Mouse (Mus musculus) neural tube, embryonic 15.5 days (tissue): Measurements from ENCODE around the gene Rasip1. TPM values are rescaled to one million over a fixed set of nuclear protein-coding genes. Genes with fewer than 3 reads are reported as not detected.

Experiments used
- ATAC-seq: fragments of 200-750 bp; cut with Nextera tagmentation; 2 replicates; pipeline ENCODE4 v1.8.0; 2017; ENCODE audit warnings: mild to moderate bottlenecking, moderate TSS enrichment, moderate library complexity; ENCODE audit not compliant: low FRiP score
- H3K27ac ChIP-seq: fragments of 300-500 bp; sonication (generic); replicated peaks from 2 replicates; pipeline ENCODE4 v1.5.1; 2015; ENCODE audit warnings: mild to moderate bottlenecking, inconsistent platforms
- H3K27me3 ChIP-seq: fragments of 300-500 bp; sonication (generic); replicated peaks from 2 replicates; pipeline ENCODE4 v1.6.1; 2015; ENCODE audit warnings: inconsistent platforms
- H3K36me3 ChIP-seq: fragments of 300-500 bp; sonication (generic); 2 replicates; pipeline ENCODE4 v1.6.1; 2015; ENCODE audit warnings: inconsistent platforms
- H3K4me1 ChIP-seq: fragments of 300-500 bp; sonication (generic); 2 replicates; pipeline ENCODE4 v1.6.1; 2015; ENCODE audit warnings: inconsistent platforms
- H3K4me2 ChIP-seq: fragments of 300-500 bp; sonication (generic); 2 replicates; pipeline ENCODE4 v1.6.1; 2015; ENCODE audit warnings: inconsistent platforms, mild to moderate bottlenecking, moderate library complexity
- H3K4me3 ChIP-seq: fragments of 300-500 bp; sonication (generic); replicated peaks from 2 replicates; pipeline ENCODE4 v1.5.1; 2015; ENCODE audit warnings: mild to moderate bottlenecking, inconsistent platforms
- H3K9ac ChIP-seq: fragments of 300-500 bp; sonication (generic); replicated peaks from 2 replicates; pipeline ENCODE4 v1.6.1; 2015; ENCODE audit warnings: mild to moderate bottlenecking, inconsistent platforms
- H3K9me3 ChIP-seq: fragments of 300-500 bp; sonication (generic); replicated peaks from 2 replicates; pipeline ENCODE4 v1.6.1; 2016; ENCODE audit warnings: inconsistent platforms
- WGBS: fragments of 180-500 bp; shearing (Covaris S2); methylation state at CpG from one replicate; pipeline ENCODE4 v1.1.7; 2015; ENCODE audit warnings: mixed read lengths; 5-methylcytosine and 5-hydroxymethylcytosine counted together
- polyA plus RNA-seq: library from polyadenylated mRNA; unstranded; fragments of >200 nt; fragmentation: Nextera tagmentation; extraction: Ambion mirVana; gene quantifications from 2 replicates; pipeline ENCODE4 v1.2.1, GENCODE M21; 2015

Rasip1 gene
- polyA plus RNA-seq, 1 experiment from 2014 or later: 17.6 TPM

DNA sequence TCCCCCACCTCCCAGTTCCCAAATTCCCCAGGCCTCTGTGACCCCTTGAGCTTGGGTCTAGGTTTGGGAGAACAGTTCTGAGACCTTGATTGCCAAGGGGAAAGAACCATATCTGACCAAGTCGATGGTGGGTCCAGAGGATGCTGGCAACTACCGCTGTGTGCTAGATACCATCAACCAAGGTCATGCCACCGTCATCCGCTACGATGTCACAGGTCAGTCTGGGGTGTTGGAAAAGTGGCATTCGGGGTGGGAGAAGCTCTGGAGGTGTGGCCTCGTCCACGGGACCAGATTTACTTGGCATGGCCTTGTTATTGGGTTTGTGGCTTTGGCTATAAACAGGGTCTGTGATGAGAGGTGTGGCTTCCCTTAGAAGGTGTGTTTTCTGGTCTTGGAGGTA is 1.8 kb upstream of the Rasip1 start:
- ATAC-seq: no peak
- 93% methylated on average over 8 of the region's 8 CpGs for WGBS
- Histone ChIP-seq H3K4me2 (no peak overlapping the region), H3K27me3 (no peaks in the 10 kb centered on the region), H3K4me3 (no peak overlapping the region), H3K36me3 (no peaks in the 10 kb centered on the region), H3K27ac (no peak overlapping the region), H3K9me3 (no peaks in the 10 kb centered on the region), H3K4me1 (peaks cover 16% of the 10 kb centered on the region), H3K9ac (no peak overlapping the region)

DNA sequence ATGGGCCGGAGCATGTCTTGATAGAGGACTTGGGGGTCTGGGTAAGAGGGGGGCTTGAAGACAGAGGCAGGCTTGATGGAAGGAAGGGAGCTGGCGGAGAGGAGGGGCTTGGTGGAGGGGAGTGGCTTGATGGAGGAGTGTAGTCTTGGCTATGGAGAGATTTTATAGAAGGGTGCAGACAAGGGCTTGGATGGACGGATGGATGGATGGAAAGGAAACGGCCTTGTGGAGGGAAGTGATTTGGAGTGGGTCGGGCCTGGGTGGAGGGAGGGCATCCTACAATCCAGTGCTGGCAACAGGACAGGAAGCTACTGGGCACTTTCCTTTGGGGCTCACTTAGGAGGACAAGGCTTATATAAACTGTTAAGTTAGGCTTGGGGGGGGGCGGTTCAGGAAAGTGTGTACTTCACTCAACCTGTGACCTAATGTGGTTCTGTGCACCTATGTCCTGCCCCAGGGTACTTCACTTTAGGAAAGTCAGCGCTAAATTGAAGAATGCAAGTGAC is 664 bp upstream of the Rasip1 start:
- H3K4me3 ChIP-seq: no peak overlapping the region
- no peak overlapping the region for H3K4me2 ChIP-seq
- no peaks in the 10 kb centered on the region for H3K36me3 ChIP-seq
- ATAC-seq: no peak
- H3K27me3 ChIP-seq: 0 out of 2 replicates have a peak, but pooled peaks cover 2% of the 10 kb centered on the region
- H3K27ac ChIP-seq: no peak overlapping the region
- 93% methylated on average over 7 of the region's 7 CpGs for WGBS
- H3K9me3 ChIP-seq: no peaks in the 10 kb centered on the region
- no peak overlapping the region for H3K9ac ChIP-seq
- H3K4me1 ChIP-seq: peaks cover 16% of the 10 kb centered on the region

DNA sequence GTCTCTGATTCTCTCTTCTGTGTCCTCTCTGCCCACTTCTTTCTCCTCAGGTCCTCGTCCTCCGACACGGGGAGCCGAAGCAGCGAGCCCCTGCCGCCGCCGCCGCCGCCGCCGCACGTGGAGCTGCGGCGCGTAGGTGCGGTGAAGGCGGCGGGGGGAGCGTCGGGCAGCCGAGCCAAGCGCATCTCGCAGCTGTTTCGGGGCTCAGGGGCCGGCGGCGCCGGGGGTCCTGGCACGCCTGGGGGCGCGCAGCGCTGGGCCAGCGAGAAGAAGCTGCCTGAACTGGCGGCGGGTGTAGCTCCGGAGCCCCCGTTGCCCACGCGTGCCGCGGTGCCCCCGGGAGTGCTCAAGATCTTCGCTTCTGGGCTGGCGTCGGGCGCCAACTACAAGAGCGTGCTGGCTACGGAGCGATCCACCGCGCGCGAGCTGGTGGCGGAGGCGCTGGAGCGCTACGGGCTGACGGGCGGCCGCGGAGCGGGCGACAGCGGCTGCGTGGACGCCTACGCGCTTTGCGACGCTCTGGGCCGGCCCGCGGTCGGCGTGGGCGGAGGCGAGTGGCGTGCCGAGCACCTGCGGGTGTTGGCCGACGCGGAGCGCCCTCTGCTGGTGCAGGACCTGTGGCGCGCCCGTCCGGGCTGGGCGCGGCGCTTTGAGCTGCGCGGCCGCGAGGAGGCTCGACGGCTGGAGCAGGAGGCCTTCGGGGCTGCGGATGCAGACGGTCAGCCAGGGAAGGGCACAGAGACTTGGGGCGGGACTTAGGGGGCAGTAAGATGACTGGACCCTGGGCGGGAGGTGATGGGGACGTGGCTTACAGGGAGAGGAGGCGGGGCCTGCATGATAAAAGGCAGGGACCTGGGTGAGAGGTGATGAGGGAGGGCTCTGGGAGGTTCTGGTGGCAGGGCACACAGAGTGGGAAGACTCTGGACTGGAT is 1.3 kb downstream of the Rasip1 start:
- peaks cover 24% of the 10 kb centered on the region for H3K4me1 ChIP-seq
- peak overlapping the region; percentile 88 for H3K4me2 ChIP-seq
- no peaks in the 10 kb centered on the region for H3K9me3 ChIP-seq
- H3K9ac ChIP-seq: peak overlapping the region; percentile 66
- H3K27me3 ChIP-seq: 0 out of 2 replicates have a peak, but pooled peaks cover 16% of the 10 kb centered on the region
- peak overlapping the region; percentile 56 for H3K4me3 ChIP-seq
- H3K27ac ChIP-seq: peak overlapping the region; percentile 94
- peak; percentile 90 for ATAC-seq
- WGBS: 2% methylated on average over 104 of the region's 105 CpGs
- no peaks in the 10 kb centered on the region for H3K36me3 ChIP-seq

DNA sequence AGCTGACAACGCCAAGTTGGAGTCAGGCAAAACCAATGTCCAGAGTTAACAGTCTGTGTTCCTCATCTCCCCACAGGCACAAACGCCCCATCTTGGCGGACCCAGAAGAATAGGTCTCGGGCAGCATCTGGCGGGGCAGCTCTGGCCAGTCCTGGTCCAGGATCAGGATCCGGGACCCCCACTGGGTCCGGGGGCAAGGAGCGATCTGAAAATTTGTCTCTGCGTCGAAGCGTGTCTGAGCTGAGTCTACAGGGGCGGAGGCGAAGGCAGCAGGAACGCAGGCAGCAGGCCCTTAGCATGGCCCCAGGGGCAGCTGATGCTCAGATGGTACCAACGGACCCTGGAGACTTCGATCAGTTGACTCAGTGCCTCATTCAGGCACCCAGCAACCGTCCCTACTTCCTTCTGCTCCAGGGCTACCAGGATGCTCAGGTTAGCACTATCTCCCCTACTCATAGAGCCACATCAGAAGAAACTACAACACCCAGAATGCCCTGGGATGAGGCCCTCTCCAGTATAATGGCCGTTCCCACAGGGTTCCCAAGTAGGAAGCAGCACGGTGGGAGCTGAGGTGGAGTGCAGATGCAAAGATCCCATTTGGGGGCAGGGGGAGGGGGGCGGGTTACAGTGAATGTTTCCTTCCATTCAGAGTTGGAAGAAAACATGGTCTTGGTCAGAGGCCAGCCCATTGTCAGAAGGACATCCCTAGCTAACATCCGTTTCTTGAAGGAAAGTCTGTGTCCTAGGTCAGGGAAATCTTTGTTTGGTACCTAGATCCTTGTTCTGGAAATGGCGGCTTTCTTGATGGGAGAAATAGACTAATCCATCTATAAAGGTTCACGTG is 3.0 kb downstream of the Rasip1 start:
- H3K9me3 ChIP-seq: no peaks in the 10 kb centered on the region
- no peak overlapping the region for H3K4me3 ChIP-seq
- H3K4me2 ChIP-seq: no peak overlapping the region
- H3K9ac ChIP-seq: no peak overlapping the region
- H3K27me3 ChIP-seq: 0 out of 2 replicates have a peak, but pooled peaks cover 16% of the 10 kb centered on the region
- no peak overlapping the region for H3K27ac ChIP-seq
- 76% methylated on average over 23 of the region's 23 CpGs for WGBS
- ATAC-seq: no peak
- peaks cover 24% of the 10 kb centered on the region for H3K4me1 ChIP-seq
- no peaks in the 10 kb centered on the region for H3K36me3 ChIP-seq

DNA sequence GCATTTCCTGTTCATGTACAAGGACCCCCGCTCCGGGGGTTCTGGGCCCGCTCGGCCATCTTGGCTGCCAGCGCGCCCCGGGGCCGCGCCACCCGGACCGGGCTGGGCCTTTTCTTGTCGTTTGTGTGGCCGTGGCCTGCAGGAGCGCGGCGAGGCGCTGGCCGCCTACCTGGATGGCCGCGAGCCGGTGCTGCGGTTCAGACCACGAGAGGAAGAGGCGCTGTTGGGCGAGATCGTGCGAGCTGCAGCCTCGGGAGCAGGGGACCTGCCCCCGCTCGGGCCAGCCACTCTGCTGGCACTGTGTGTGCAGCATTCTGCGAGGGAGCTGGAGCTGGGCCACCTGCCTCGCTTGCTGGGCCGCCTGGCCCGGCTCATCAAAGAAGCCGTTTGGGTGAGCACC is 5.2 kb downstream of the Rasip1 start:
- no peaks in the 10 kb centered on the region for H3K9me3 ChIP-seq
- no peak overlapping the region for H3K27ac ChIP-seq
- peaks cover 20% of the 10 kb centered on the region for H3K4me1 ChIP-seq
- 0 out of 2 replicates have a peak, but pooled peaks cover 16% of the 10 kb centered on the region for H3K27me3 ChIP-seq
- WGBS: 18% methylated on average over 35 of the region's 35 CpGs
- H3K4me2 ChIP-seq: peak overlapping the region; percentile 51
- ATAC-seq: no peak
- H3K36me3 ChIP-seq: peaks cover 12% of the 10 kb centered on the region; the same call in 1 of the 2 replicates
- peak overlapping the region; percentile 19; the same call in 1 of the 2 replicates for H3K4me3 ChIP-seq
- H3K9ac ChIP-seq: peak overlapping the region; percentile 15; the same call in 1 of the 2 replicates

DNA sequence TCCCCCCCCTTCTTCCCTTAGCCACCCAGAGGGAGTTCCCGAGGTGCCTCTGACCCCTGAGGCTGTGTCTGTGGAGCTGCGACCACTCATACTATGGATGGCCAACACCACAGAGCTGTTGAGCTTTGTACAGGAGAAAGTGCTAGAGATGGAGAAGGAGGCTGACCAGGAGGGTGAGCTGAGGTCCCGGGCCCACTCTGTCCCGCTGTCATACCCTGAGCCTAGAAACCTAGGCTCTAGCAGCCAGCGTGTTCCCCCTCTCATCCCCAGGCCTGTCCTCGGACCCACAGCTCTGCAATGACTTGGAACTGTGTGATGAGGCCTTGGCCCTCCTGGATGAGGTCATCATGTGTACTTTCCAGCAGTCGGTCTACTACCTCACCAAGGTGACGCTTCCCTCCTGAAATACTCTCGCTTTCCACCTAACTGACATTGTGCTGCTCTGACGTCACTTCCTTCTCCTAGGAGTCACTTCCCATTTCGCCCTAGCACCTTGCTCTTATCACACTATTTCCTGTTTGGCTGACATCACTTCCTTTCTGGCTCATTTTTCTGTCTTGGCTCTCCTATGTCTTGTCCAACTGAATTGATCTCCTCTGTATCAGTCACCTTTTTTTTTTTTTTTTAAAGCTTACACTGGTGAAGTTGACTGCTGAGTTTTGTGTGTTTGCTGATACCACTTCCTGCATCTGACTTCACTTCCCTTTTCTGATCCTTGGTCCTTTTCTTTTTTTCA is 7.8 kb downstream of the Rasip1 start:
- H3K9me3 ChIP-seq: no peaks in the 10 kb centered on the region
- H3K36me3 ChIP-seq: peaks cover 12% of the 10 kb centered on the region; the same call in 1 of the 2 replicates
- H3K9ac ChIP-seq: no peak overlapping the region
- ATAC-seq: no peak
- H3K27ac ChIP-seq: no peak overlapping the region
- WGBS: 92% methylated on average over 11 of the region's 11 CpGs
- H3K4me2 ChIP-seq: no peak overlapping the region
- H3K4me3 ChIP-seq: no peak overlapping the region
- H3K4me1 ChIP-seq: peaks cover 20% of the 10 kb centered on the region
- 0 out of 2 replicates have a peak, but pooled peaks cover 16% of the 10 kb centered on the region for H3K27me3 ChIP-seq

DNA sequence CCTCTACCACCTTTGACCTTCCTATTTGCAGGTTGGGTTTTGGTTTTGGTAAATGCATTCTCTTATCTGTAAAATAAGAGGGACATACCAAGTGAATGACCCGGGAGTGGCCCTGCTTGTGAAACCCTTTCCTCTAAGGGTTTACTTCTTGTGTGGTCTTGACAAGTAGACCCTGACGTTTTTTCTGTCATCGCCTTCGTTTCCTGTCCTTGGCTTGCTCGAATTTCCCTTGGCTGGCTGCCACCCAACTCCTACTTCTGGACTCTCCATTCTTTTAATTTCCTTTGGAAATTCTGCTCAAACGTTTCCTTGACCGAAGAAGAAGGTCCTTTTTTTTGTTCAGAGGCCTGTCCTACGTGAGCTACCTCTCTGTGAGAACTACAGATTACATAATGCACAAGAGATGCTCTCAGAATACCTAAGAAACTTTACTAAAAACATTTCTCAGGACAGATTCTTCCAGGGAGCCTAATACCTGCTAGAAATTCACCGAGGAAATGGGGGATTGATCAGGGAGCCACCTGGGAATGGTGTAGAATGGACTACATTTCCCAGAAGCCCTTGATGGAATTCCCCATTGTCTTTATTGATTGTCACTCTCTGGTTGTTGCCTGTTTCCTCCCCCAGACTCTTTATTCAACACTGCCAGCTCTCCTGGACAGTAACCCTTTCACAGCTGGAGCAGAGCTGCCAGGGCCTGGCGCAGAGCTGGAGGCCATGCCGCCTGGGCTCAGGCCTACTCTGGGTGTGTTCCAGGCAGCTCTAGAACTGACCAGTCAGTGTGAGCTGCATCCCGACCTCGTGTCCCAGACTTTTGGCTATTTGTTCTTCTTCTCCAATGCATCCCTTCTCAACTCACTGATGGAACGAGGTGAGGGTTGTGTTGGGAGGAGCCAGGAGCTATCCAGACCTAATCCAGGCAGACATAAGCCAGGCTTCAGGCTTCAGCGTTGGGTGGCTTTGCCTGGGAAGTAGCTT is 8.7 kb downstream of the Rasip1 start:
- peaks cover 12% of the 10 kb centered on the region; the same call in 1 of the 2 replicates for H3K36me3 ChIP-seq
- no peak overlapping the region for H3K27ac ChIP-seq
- no peak overlapping the region for H3K4me3 ChIP-seq
- no peaks in the 10 kb centered on the region for H3K9me3 ChIP-seq
- H3K9ac ChIP-seq: no peak overlapping the region
- 0 out of 2 replicates have a peak, but pooled peaks cover 16% of the 10 kb centered on the region for H3K27me3 ChIP-seq
- no peak for ATAC-seq
- peaks cover 20% of the 10 kb centered on the region for H3K4me1 ChIP-seq
- WGBS: 89% methylated on average over 15 of the region's 15 CpGs
- H3K4me2 ChIP-seq: no peak overlapping the region

DNA sequence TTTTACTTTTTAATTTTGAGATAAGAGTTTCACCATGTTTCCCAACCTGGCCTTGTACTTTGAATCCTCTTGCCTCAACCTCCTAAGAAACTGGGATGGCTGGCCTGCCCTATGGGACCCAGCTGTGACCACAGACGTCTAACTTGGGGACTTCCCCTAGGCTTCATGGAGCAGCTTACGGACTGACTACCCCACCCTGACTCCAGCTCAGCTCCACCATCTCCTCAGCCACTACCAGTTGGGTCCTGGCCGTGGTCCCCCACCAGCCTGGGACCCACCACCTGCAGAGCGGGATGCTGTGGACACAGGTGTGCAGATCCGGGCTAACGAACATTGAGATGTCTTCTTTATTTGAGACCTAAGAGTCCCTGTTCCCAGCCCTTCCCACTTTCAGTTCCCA is 10.4 kb downstream of the Rasip1 start:
- 95% methylated on average over 6 of the region's 6 CpGs for WGBS
- peak overlapping the region; percentile 60 for H3K4me2 ChIP-seq
- peaks cover 30% of the 10 kb centered on the region for H3K4me1 ChIP-seq
- H3K36me3 ChIP-seq: peaks cover 12% of the 10 kb centered on the region; the same call in 1 of the 2 replicates
- H3K4me3 ChIP-seq: no peak overlapping the region; the same call in 1 of the 2 replicates
- H3K9ac ChIP-seq: no peak overlapping the region
- H3K9me3 ChIP-seq: no peaks in the 10 kb centered on the region
- ATAC-seq: no peak
- H3K27me3 ChIP-seq: 0 out of 2 replicates have a peak, but pooled peaks cover 7% of the 10 kb centered on the region
- H3K27ac ChIP-seq: no peak overlapping the region

DNA sequence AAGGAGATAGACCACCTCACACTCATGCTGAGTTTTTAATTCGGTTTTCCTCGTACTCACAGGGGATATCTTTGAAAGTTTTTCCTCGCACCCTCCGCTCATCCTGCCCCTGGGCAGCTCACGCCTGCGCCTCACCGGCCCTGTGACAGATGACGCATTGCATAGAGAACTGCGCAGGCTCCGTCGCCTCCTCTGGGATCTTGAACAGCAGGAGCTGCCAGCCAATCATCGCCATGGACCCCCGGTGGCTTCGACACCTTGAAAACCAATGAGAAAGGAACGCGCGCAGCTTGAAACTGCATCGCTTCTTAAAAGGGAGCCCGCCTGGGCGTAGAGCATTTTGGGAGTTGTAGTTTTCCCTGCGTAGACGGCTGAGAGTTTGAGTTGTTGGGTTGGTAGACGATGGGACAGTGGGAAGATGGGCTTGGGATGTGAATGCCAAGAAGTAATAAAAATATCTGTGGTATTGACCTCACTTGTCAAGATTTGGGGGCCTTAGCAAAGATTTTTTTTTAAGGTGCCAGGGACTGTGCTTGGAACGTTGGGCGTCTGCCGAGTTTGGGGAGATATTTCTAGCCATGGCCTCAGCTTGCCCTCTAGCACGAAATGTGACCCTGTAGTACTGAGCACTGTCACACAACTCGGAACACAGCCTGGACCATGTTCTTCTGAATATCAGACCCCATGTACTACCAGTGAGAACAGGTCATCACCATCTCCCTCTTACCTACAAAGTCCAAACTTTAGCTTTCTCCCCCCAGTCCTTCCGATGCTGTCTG is 11.5 kb downstream of the Rasip1 start:
- peak; percentile 88 for ATAC-seq
- H3K9me3 ChIP-seq: no peaks in the 10 kb centered on the region
- 17% methylated on average over 29 of the region's 29 CpGs for WGBS
- H3K9ac ChIP-seq: peak overlapping the region; percentile 41
- H3K4me3 ChIP-seq: peak overlapping the region; percentile 34
- peaks cover 12% of the 10 kb centered on the region; the same call in 1 of the 2 replicates for H3K36me3 ChIP-seq
- peaks cover 34% of the 10 kb centered on the region for H3K4me1 ChIP-seq
- H3K27me3 ChIP-seq: no peaks in the 10 kb centered on the region
- H3K27ac ChIP-seq: peak overlapping the region; percentile 65
- H3K4me2 ChIP-seq: peak overlapping the region; percentile 60
